Mouse (Mus musculus): Measurements from ENCODE around the gene Emc7. TPM values are rescaled to one million over a fixed set of nuclear protein-coding genes. Genes with fewer than 3 reads are reported as not detected.
"Not testable (repeated sequence)": the region's sequence is repeated elsewhere in the genome, so short reads cannot be mapped to it uniquely, and the experiment has no call there.

Gene Emc7
- polyA plus RNA-seq, 1 experiment from 2014 or later = 19.6 TPM

DNA sequence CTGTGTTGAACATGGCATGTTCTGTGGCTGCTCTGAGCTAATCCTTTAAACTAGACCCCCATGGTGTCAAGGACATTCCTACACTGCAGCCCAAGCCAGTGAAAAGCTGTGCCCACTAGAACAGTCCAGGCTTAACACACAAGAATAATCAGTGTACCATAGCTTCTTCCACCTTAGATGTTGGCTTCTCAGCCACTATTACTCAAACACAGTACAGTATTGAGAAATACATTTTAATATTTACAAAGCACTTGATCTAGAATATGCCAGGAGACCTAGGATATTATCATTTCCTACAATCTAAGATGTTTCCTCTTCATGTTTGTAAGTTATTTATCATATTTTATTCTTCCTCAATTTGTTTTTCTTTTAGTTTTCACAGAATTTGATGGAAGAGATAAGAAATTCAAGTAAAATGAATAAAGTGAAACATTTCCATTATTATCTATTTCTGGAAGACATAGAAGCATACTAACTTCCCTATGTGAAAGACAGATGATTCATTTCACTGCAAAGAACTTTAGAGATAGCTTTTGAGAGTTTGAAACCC is 6.2 kb upstream of the Emc7 start:
- no peaks in the 10 kb centered on the region for H3K36me3 ChIP-seq
- H3K9me3 ChIP-seq = no peaks in the 10 kb centered on the region
- no peak for ATAC-seq
- H3K9ac ChIP-seq = no peak overlapping the region
- H3K27me3 ChIP-seq (replicated peaks) = no peaks in the 10 kb centered on the region
- H3K27ac ChIP-seq = no peak overlapping the region
- no peak overlapping the region for H3K4me3 ChIP-seq (replicated peaks)
- no peaks in the 10 kb centered on the region for H3K4me1 ChIP-seq (replicated peaks)
- no peak overlapping the region for H3K4me2 ChIP-seq (replicated peaks)

GRCm38 (mm10) chr2:112449597-112450296 is 5.0 kb upstream of the Emc7 start:
- no peak overlapping the region for H3K9ac ChIP-seq
- 31% methylated on average over 4 of the region's 4 CpGs for WGBS
- ATAC-seq = no peak
- H3K9me3 ChIP-seq = no peaks in the 10 kb centered on the region
- no peaks in the 10 kb centered on the region for H3K36me3 ChIP-seq
- H3K27ac ChIP-seq = no peak overlapping the region
- no peaks in the 10 kb centered on the region for H3K4me1 ChIP-seq (replicated peaks)
- H3K4me2 ChIP-seq (replicated peaks) = no peak overlapping the region
- H3K27me3 ChIP-seq (replicated peaks) = no peaks in the 10 kb centered on the region
- H3K4me3 ChIP-seq (replicated peaks) = no peak overlapping the region

DNA sequence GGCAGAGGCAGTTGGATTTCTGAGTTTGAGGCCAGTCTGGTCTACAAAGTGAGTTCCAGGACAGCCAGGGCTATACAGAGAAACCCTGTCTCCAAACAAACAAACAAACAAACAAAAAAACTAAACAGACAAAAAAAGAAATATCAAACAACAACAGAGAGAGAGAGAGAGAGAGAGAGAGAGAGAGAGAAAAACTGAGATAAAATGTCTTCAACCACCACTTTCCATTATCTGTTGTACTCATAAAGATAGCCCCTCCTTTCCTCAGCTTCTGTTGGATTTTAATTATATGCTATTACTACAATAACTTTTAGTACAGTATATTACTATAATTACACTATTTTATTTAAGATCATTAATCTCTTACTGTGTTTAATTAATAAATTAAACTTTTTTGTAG is 2.3 kb upstream of the Emc7 start:
- not testable (repeated sequence) for H3K4me3 ChIP-seq (replicated peaks); H3K9ac ChIP-seq; H3K36me3 ChIP-seq; H3K27me3 ChIP-seq (replicated peaks); H3K4me2 ChIP-seq (replicated peaks); H3K27ac ChIP-seq; H3K4me1 ChIP-seq (replicated peaks); H3K9me3 ChIP-seq; ATAC-seq

GRCm38 (mm10) chr2:112454125-112454861 is 504 bp upstream of the Emc7 start:
- H3K4me2 ChIP-seq (replicated peaks) = peak overlapping the region; percentile 60
- no peaks in the 10 kb centered on the region for H3K9me3 ChIP-seq
- H3K36me3 ChIP-seq = no peaks in the 10 kb centered on the region
- ATAC-seq = peak; percentile 75; the same call in 1 of the 2 replicates
- H3K9ac ChIP-seq = peak overlapping the region; percentile 82
- no peaks in the 10 kb centered on the region for H3K4me1 ChIP-seq (replicated peaks)
- peak overlapping the region; percentile 67 for H3K4me3 ChIP-seq (replicated peaks)
- 30% methylated on average over 17 of the region's 17 CpGs for WGBS
- 0 out of 2 replicates have a peak overlapping the region, but pooled peaks have one; percentile 48 for H3K27ac ChIP-seq
- no peaks in the 10 kb centered on the region for H3K27me3 ChIP-seq (replicated peaks)

DNA sequence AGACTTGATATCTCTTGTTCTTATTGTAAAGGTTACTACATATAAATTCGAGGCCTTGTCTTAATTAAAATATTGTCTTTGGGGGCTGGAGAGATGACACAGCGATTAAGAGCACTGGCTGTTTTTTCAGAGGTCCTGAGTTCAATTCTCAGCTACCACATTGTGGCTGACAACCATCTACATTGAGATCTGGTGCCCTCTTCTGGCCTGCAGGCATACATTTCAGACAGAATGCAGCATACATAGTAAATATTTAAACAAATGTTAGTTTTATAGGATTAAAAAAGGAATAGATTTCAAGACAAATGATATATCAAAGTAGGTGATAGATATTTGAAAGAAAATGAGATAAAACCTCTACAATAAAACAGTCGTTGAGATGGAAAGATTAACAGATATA is 5.8 kb downstream of the Emc7 start:
- WGBS = 90% methylated on average over 3 of the region's 3 CpGs
- no peak overlapping the region for H3K9ac ChIP-seq
- no peak overlapping the region for H3K4me2 ChIP-seq (replicated peaks)
- no peak overlapping the region for H3K27ac ChIP-seq
- ATAC-seq = no peak
- H3K36me3 ChIP-seq = peaks cover 8% of the 10 kb centered on the region
- H3K9me3 ChIP-seq = no peaks in the 10 kb centered on the region
- no peaks in the 10 kb centered on the region for H3K27me3 ChIP-seq (replicated peaks)
- H3K4me3 ChIP-seq (replicated peaks) = no peak overlapping the region
- H3K4me1 ChIP-seq (replicated peaks) = no peaks in the 10 kb centered on the region

DNA sequence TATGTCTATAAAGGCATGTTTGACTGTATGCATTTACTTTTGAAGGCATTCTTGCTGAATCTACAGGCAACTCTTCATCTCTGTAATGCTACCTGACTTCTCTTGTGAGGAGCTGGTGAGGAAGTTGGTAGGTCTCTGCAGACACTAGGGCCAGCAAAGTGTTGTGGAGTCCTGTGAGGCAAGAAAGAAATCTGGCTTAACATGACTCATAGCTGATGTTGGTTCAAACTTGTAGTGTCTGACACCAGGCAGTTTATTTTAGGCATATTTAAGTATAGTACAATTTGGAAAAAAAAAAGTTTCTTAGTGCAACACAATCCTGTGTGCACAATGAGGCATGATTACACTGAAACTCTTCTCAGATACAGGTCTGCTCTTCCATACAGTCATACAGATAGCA is 14.7 kb downstream of the Emc7 start:
- ATAC-seq = no peak
- H3K9me3 ChIP-seq = no peaks in the 10 kb centered on the region
- peaks cover 9% of the 10 kb centered on the region for H3K36me3 ChIP-seq
- no peaks in the 10 kb centered on the region for H3K27me3 ChIP-seq (replicated peaks)
- no peaks in the 10 kb centered on the region for H3K4me1 ChIP-seq (replicated peaks)
- H3K27ac ChIP-seq = no peak overlapping the region
- no peak overlapping the region for H3K4me3 ChIP-seq (replicated peaks)
- no peak overlapping the region for H3K9ac ChIP-seq
- no peak overlapping the region for H3K4me2 ChIP-seq (replicated peaks)

GRCm38 (mm10) chr2:112470961-112471381 is 16.2 kb downstream of the Emc7 start:
- peaks cover 7% of the 10 kb centered on the region for H3K36me3 ChIP-seq
- H3K4me1 ChIP-seq (replicated peaks) = no peaks in the 10 kb centered on the region
- H3K27ac ChIP-seq = no peak overlapping the region
- ATAC-seq = no peak
- no peak overlapping the region for H3K4me3 ChIP-seq (replicated peaks)
- H3K4me2 ChIP-seq (replicated peaks) = no peak overlapping the region
- WGBS = 66% methylated on average over 5 of the region's 5 CpGs
- H3K9ac ChIP-seq = no peak overlapping the region
- H3K9me3 ChIP-seq = no peaks in the 10 kb centered on the region
- H3K27me3 ChIP-seq (replicated peaks) = no peaks in the 10 kb centered on the region

DNA sequence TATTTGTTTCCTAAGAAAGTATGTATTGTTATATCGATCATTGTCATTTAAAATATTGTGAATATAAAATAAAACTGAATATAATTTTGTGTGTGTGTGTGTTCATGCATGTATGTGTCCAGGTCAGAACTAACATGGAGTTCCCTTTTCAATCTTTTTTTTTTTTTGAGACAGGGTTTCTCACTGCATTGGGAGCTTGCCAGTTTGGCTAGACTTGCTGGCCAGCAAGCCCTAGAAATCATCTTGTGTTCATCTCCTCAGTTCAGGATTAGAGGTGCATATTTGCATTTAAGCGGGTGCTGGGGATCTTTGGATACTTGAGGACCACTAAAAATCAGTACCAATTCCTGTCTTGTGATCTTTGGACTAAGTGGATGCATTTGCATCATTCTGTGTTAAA is 17.3 kb downstream of the Emc7 start:
- no peak for ATAC-seq
- no peak overlapping the region for H3K4me3 ChIP-seq (replicated peaks)
- 91% methylated on average over 2 of the region's 2 CpGs for WGBS

DNA sequence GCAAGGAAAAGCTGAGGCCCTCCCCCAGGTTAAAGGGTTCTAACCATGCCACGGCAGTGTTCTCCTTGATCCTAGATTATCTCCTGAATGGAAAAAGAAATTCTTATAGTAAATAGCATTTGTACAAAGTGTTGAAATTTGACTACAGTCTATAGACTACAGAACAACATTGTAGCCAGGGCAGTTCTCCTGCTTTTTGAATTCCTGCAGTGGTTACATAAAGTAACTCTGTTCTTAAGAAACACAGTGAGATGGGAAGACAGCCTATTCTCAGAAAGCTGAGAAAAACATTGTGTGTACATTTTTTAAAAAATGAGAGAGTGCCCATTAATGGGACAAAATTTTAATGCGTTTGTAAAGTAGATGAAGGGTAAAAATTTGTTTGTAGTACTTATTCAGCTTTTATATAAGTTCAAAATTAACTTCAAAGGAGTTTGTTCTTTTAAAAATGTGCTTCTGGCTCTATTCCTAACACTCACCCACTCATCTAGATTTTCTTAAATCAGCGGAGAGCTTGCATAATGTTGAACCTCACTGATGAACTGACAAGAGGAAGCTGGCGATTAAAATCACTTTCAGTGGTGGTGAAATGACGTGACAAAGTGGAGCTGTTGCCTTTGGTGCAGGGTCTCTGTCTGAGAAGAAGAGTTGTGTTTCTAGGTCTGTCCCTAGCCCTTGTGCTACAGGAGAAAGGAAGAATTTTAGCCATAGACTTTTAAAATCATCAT is 20.4 kb downstream of the Emc7 start:
- Histone ChIP-seq H3K27ac (no peak overlapping the region), H3K4me2 (replicated peaks) (no peak overlapping the region), H3K4me1 (replicated peaks) (no peaks in the 10 kb centered on the region), H3K36me3 (no peaks in the 10 kb centered on the region), H3K27me3 (replicated peaks) (no peaks in the 10 kb centered on the region), H3K9me3 (no peaks in the 10 kb centered on the region), H3K4me3 (replicated peaks) (no peak overlapping the region), H3K9ac (no peak overlapping the region)
- no peak for ATAC-seq
- WGBS = 76% methylated on average over 5 of the region's 5 CpGs

More for the DNA sequence above, 17.3 kb downstream of the Emc7 start:
- Histone ChIP-seq H3K4me1 (replicated peaks) (no peaks in the 10 kb centered on the region), H3K27ac (no peak overlapping the region), H3K36me3 (peaks cover 4% of the 10 kb centered on the region), H3K4me2 (replicated peaks) (no peak overlapping the region), H3K9me3 (no peaks in the 10 kb centered on the region), H3K27me3 (replicated peaks) (no peaks in the 10 kb centered on the region), H3K9ac (no peak overlapping the region)

GRCm38 (mm10) chr2:112476554-112476953 is 21.8 kb downstream of the Emc7 start:
- ATAC-seq = peak; percentile 71
- H3K36me3 ChIP-seq = no peaks in the 10 kb centered on the region
- H3K4me3 ChIP-seq (replicated peaks) = no peak overlapping the region
- H3K27ac ChIP-seq = no peak overlapping the region
- H3K27me3 ChIP-seq (replicated peaks) = no peaks in the 10 kb centered on the region
- peak overlapping the region; percentile 6; the same call in 1 of the 2 replicates for H3K4me2 ChIP-seq (replicated peaks)
- WGBS = 63% methylated on average over 6 of the region's 6 CpGs
- no peak overlapping the region for H3K9ac ChIP-seq
- H3K4me1 ChIP-seq (replicated peaks) = no peaks in the 10 kb centered on the region
- H3K9me3 ChIP-seq = no peaks in the 10 kb centered on the region

- H3K36me3 ChIP-seq = no peaks in the 10 kb centered on the region
- no peak within 1 kb of the TSS for H3K4me2 ChIP-seq (replicated peaks)
- 87% methylated on average over 5 of the region's 5 CpGs for WGBS
- ATAC-seq = no peak
- no peak within 1 kb of the TSS for H3K27ac ChIP-seq
- H3K4me1 ChIP-seq (replicated peaks) = 0 out of 2 replicates have a peak, but pooled peaks cover 2% of the 10 kb centered on the region
- no peaks in the 10 kb centered on the region for H3K27me3 ChIP-seq (replicated peaks)
- no peak within 1 kb of the TSS for H3K4me3 ChIP-seq (replicated peaks)
- H3K9me3 ChIP-seq = no peaks in the 10 kb centered on the region
- no peak within 1 kb of the TSS for H3K9ac ChIP-seq
Measured at GRCm38 (mm10) chr2:112480669-112481068, 25.9 kb downstream of the Emc7 start, which contains the start of gene Chrm5. Gene Chrm5, minus strand, starts transcription at chr2:112480769.

DNA sequence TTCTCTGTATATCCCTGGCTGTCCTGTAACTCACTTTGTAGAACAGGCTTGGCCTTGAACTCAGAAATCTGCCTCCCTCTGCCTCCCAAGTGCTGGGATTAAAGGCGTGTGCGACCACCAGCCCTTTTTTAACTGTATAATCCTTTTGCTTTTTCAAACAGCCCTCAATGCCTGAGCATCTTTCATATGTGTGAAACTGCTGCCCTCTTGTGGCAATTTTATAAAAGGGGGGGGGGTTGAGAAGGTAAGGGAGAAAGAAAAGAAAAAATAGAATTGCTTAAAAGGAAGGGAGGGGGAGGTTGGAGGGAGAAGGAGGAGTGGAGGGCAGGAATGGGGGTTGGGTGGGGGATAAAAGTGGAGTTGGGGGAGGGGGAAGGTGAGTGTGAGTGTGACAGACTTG is 26.8 kb downstream of the Emc7 start:
- 0% methylated on average over 2 of the region's 2 CpGs for WGBS
- H3K4me2 ChIP-seq (replicated peaks) = no peak overlapping the region
- H3K4me1 ChIP-seq (replicated peaks) = 0 out of 2 replicates have a peak, but pooled peaks cover 2% of the 10 kb centered on the region
- no peak overlapping the region for H3K4me3 ChIP-seq (replicated peaks)
- 0 out of 2 replicates have a peak, but pooled peaks have one; percentile 32 for ATAC-seq
- H3K27ac ChIP-seq = no peak overlapping the region
- H3K36me3 ChIP-seq = no peaks in the 10 kb centered on the region
- H3K9me3 ChIP-seq = no peaks in the 10 kb centered on the region
- H3K27me3 ChIP-seq (replicated peaks) = no peaks in the 10 kb centered on the region
- H3K9ac ChIP-seq = no peak overlapping the region
